Mouse (Mus musculus) liver, embryonic 12.5 days (tissue): ENCODE data around the gene Gm13103. TPM values are rescaled to one million over a fixed set of nuclear protein-coding genes. Genes with fewer than 3 reads are reported as not detected.
"Not testable (repeated sequence)": the region's sequence is repeated elsewhere in the genome, so short reads cannot be mapped to it uniquely, and the experiment has no call there.

ENCODE experiments used
- ATAC-seq: fragments of 200-750 bp; cut with Nextera tagmentation; 2 replicates; pipeline ENCODE4 v1.8.0; 2017; ENCODE audit warnings: moderate number of reproducible peaks, mild to moderate bottlenecking, moderate library complexity
- H3K27ac ChIP-seq: fragments of 300-500 bp; sonication (generic); 2 replicates; pipeline ENCODE4 v1.5.1; 2016; ENCODE audit warnings: mild to moderate bottlenecking
- H3K27me3 ChIP-seq: fragments of 300-500 bp; sonication (generic); replicated peaks from 2 replicates; pipeline ENCODE4 v1.6.1; 2016; ENCODE audit warnings: mild to moderate bottlenecking, moderate library complexity
- H3K36me3 ChIP-seq: fragments of 300-500 bp; sonication (generic); 2 replicates; pipeline ENCODE4 v1.6.1; 2016; ENCODE audit warnings: mild to moderate bottlenecking, moderate library complexity
- H3K4me1 ChIP-seq: fragments of 300-500 bp; sonication (generic); 2 replicates; pipeline ENCODE4 v1.6.1; 2016
- H3K4me2 ChIP-seq: fragments of 300-500 bp; sonication (generic); 2 replicates; pipeline ENCODE4 v1.6.1; 2016; ENCODE audit warnings: mild to moderate bottlenecking, moderate library complexity
- H3K4me3 ChIP-seq: fragments of 300-500 bp; sonication (generic); 2 replicates; pipeline ENCODE4 v1.5.1; 2016; ENCODE audit warnings: mild to moderate bottlenecking, moderate library complexity
- H3K9ac ChIP-seq: fragments of 300-500 bp; sonication (generic); 2 replicates; pipeline ENCODE4 v1.6.1; 2016; ENCODE audit warnings: mild to moderate bottlenecking, moderate library complexity
- H3K9me3 ChIP-seq: fragments of 300-500 bp; sonication (generic); replicated peaks from 2 replicates; pipeline ENCODE4 v1.6.1; 2016; ENCODE audit warnings: mild to moderate bottlenecking, moderate library complexity
- WGBS: fragments of 180-500 bp; shearing (Covaris S2); methylation state at CpG from one replicate; pipeline ENCODE4 v1.1.7; 2016; ENCODE audit not compliant: insufficient replicate concordance; 5-methylcytosine and 5-hydroxymethylcytosine counted together
- polyA plus RNA-seq: library from polyadenylated mRNA; unstranded; fragments of >200 nt; fragmentation: Nextera tagmentation; extraction: Ambion mirVana; gene quantifications from 2 replicates; pipeline ENCODE4 v1.2.1, GENCODE M21; 2016

Gm13103 gene
- not detected in 2 replicates for polyA plus RNA-seq

- H3K27ac ChIP-seq, H3K27me3 ChIP-seq, H3K4me2 ChIP-seq, H3K4me3 ChIP-seq, ATAC-seq, H3K36me3 ChIP-seq, H3K9me3 ChIP-seq, H3K4me1 ChIP-seq, H3K9ac ChIP-seq: not testable (repeated sequence)
Measured at GRCm38 (mm10) chr4:143846197-143846596, at the start of gene Gm13103. Gm13103 (plus strand) TSS chr4:143846497.

- H3K27me3 ChIP-seq = no peaks in the 10 kb centered on the region
- H3K4me1 ChIP-seq = no peaks in the 10 kb centered on the region
- 53% methylated on average over 2 of the region's 2 CpGs for WGBS
- no peak within 1 kb of the TSS for H3K4me3 ChIP-seq
- H3K4me2 ChIP-seq = no peak within 1 kb of the TSS
- H3K27ac ChIP-seq = no peak within 1 kb of the TSS
- no peak within 1 kb of the TSS for H3K9ac ChIP-seq
- no peak for ATAC-seq
- 0 out of 2 replicates have a peak, but pooled peaks cover 6% of the 10 kb centered on the region for H3K9me3 ChIP-seq
- no peaks in the 10 kb centered on the region for H3K36me3 ChIP-seq
Measured at GRCm38 (mm10) chr4:143815993-143816392, 30.3 kb upstream of the Gm13103 start, which contains the start of gene Gm13084. Gm13084 (minus strand) TSS chr4:143816093.

DNA sequence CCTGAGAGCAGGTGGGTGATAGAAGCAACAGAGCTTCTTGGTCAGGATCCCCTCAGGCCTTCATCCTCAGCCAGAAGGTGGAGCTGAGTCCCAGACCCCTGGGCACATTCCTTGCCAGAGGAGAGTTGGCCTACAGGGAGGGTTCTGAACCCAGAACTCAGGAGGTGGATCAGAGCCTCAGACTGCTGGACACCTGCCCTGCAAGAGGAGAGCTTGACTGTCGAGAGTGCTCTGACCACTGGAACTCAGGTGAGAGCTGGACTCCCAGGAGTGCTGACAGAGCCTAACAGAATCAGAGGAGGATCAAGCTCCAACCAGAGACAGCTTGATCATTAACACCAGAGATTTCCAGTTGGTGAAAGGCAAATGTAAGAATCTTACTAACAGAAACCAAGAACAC lies 36.1 kb downstream of the Gm13103 start:
- H3K27me3 ChIP-seq, ATAC-seq, H3K4me2 ChIP-seq, H3K4me1 ChIP-seq, H3K36me3 ChIP-seq, H3K9ac ChIP-seq, H3K4me3 ChIP-seq, H3K27ac ChIP-seq: not testable (repeated sequence)
- peaks cover 13% of the 10 kb centered on the region for H3K9me3 ChIP-seq
- WGBS = 86% methylated on average over 1 of the region's 1 CpGs

DNA sequence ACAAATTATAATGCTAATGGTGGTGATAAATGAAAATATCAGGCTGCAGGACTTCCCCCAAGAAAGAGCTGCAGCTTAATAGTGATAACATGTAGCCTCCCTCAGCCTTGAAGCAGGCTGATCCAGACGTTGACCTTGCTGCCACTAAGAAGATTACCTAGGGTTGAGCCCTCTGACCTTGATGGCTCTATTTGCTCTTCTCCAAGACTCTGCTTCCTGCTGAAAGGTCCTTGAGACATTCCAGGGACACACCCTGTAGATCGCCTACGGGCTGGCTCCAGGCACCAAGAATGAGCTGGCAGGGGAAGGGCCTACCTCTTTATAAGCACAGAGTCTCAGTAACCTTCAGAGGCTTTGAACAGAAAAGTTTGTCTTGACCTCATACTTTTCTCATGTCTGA lies 48.1 kb downstream of the Gm13103 start:
- not testable (repeated sequence) for ATAC-seq, H3K4me1 ChIP-seq, H3K4me2 ChIP-seq, H3K27me3 ChIP-seq, H3K36me3 ChIP-seq, H3K9me3 ChIP-seq, H3K9ac ChIP-seq, H3K27ac ChIP-seq, H3K4me3 ChIP-seq
- 63% methylated on average over 3 of the region's 3 CpGs for WGBS

DNA sequence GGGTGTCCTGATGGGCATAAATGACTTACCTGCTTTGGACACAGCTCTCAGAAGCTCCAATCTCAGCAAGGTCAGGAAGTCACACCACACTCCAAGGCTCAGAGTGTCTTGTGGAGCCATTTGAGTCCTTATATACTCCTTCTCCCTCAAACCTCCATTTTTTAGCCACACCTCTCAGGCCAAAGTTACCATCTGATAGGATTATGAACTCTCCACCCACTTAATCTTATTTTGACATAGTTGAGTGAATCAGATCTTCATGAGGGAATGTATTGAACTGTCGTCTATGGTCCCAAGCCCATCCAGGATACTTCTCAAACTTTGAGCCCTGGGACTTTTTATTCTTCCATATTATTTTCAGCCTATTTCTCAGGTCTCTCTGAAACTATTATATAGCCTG lies 54.0 kb downstream of the Gm13103 start, which contains the start of gene Pramef6:
Pramef6 (minus strand) TSS at position 101 of the 400 bp plus-strand sequence.
- H3K27ac ChIP-seq = not testable (repeated sequence)

More for the DNA sequence above, 54.0 kb downstream of the Gm13103 start, which contains the start of gene Pramef6:
- not testable (repeated sequence) for H3K27me3 ChIP-seq, H3K9ac ChIP-seq, ATAC-seq, H3K4me2 ChIP-seq, H3K4me3 ChIP-seq, H3K36me3 ChIP-seq, H3K4me1 ChIP-seq, H3K9me3 ChIP-seq
- 62% methylated on average over 1 of the region's 1 CpGs for WGBS

Other genes with a start within 250 kb of the Gm13103 start
- gene Gm13083, start 231.5 kb upstream of the Gm13103 start, polyA plus RNA-seq = not detected in 2 replicates
- gene Gm13088, start 189.3 kb upstream of the Gm13103 start, polyA plus RNA-seq = not detected in 2 replicates
- not detected in 2 replicates for gene Gm13089, start 143.8 kb upstream of the Gm13103 start, polyA plus RNA-seq
- not detected in 2 replicates for gene Gm13078, start 127.0 kb upstream of the Gm13103 start, polyA plus RNA-seq
- gene Gm13023, start 57.1 kb upstream of the Gm13103 start, polyA plus RNA-seq = not detected in 2 replicates
- gene Gm13084, start 30.4 kb upstream of the Gm13103 start, polyA plus RNA-seq = not detected in 2 replicates
- gene Pramef6, start 53.9 kb downstream of the Gm13103 start, polyA plus RNA-seq = not detected in 2 replicates
- gene Pramef25, start 104.5 kb downstream of the Gm13103 start, polyA plus RNA-seq = not detected in 2 replicates
- gene Gm13101, start 120.5 kb downstream of the Gm13103 start, polyA plus RNA-seq = not detected in 2 replicates
- gene Pramef17, start 147.9 kb downstream of the Gm13103 start, polyA plus RNA-seq = not detected in 2 replicates
- not detected in 2 replicates for gene Pramel4, start 212.6 kb downstream of the Gm13103 start, polyA plus RNA-seq